Comparison of ENCODE assay signal across 8 mouse cellular contexts in the genomic region with DNA sequence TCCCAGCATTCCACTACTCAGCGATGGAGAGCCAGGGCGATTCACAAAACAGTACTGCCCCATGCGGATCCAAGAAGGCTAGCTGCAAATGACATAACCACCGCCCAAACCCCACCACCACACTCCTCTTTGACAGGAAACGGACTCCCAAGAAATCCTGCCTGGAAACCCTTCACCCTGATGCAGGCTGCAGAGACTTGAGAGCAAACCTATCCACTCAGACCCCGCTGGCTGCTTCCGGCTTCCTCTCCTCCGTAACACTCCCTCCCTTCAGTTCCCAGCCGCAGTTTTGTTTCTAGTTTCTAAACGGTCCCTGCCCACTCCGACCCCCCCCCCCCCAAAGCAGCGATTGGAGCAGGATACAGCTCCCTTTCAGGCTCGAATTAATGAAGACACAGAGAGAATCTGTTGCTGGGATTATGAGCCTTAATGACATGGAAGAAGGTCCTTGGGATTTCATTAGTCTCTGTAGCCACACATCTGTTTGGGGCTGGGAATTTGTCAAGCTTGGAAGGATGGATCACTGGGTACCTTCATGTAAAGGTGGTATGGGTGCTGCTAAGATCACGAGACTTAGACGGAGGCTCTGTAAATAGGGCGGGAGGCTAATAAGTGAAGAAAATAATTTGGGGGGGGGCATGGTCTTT.
DNase-seq lines count a peak whose midpoint lies in the region; ATAC-seq and TF ChIP-seq lines count a peak whose summit lies in the region.

No protein-coding gene starts in this region.

- WGBS in forebrain, embryonic 11.5 days, result under 1% methylated on average over 16 of the region's 16 CpGs
- WGBS in hindbrain, embryonic 12.5 days, result under 1% methylated on average over 16 of the region's 16 CpGs
- WGBS in limb, embryonic 11.5 days, result 0% methylated on average over 16 of the region's 16 CpGs
- WGBS in midbrain, embryonic 12.5 days, result under 1% methylated on average over 16 of the region's 16 CpGs

- H3K4me2 ChIP-seq in forebrain, embryonic 11.5 days (ENCODE audit: low read depth, low read length, severe bottlenecking), result peak overlapping the region; percentile 73
- peak overlapping the region; percentile 59 for H3K4me2 ChIP-seq in hindbrain, embryonic 12.5 days (replicated peaks)
- H3K4me2 ChIP-seq in limb, embryonic 11.5 days (ENCODE audit: low read depth, severe bottlenecking), result peak overlapping the region; percentile 91
- H3K4me2 ChIP-seq in midbrain, embryonic 12.5 days (replicated peaks), result peak overlapping the region; percentile 69

- no peak overlapping the region for H3K9ac ChIP-seq in ES-Bruce4 (ENCODE audit: low read depth, poor library complexity, severe bottlenecking)
- H3K9ac ChIP-seq in forebrain, embryonic 11.5 days (ENCODE audit: low read length), result peak overlapping the region; percentile 48
- peak overlapping the region; percentile 57 for H3K9ac ChIP-seq in hindbrain, embryonic 12.5 days
- H3K9ac ChIP-seq in limb, embryonic 11.5 days (ENCODE audit: low read length), result peak overlapping the region; percentile 27
- H3K9ac ChIP-seq in midbrain, embryonic 12.5 days (replicated peaks), result peak overlapping the region; percentile 53

- no peak overlapping the region for H3K27ac ChIP-seq in ES-Bruce4 (ENCODE audit: insufficient read depth, low read length)
- no peak overlapping the region for H3K27ac ChIP-seq in forebrain, embryonic 11.5 days (ENCODE audit: low read depth, low read length)
- H3K27ac ChIP-seq in hindbrain, embryonic 12.5 days, result peak overlapping the region; percentile 62; the same call in 1 of the 2 replicates
- no peak overlapping the region for H3K27ac ChIP-seq in limb, embryonic 11.5 days (replicated peaks; ENCODE audit: low read depth, low read length)
- peak overlapping the region; percentile 61 for H3K27ac ChIP-seq in midbrain, embryonic 12.5 days (replicated peaks)

- no peaks in the 10 kb centered on the region for H3K4me1 ChIP-seq in ES-Bruce4 (ENCODE audit: control insufficient read depth, insufficient read depth, low read length)
- H3K4me1 ChIP-seq in forebrain, embryonic 11.5 days (replicated peaks; ENCODE audit: control insufficient read depth, insufficient read depth, low read length), result peaks cover 11% of the 10 kb centered on the region
- peaks cover 41% of the 10 kb centered on the region for H3K4me1 ChIP-seq in hindbrain, embryonic 12.5 days
- peaks cover 10% of the 10 kb centered on the region; the same call in 1 of the 2 replicates for H3K4me1 ChIP-seq in limb, embryonic 11.5 days (ENCODE audit: control insufficient read depth, insufficient read depth, low read length)
- H3K4me1 ChIP-seq in midbrain, embryonic 12.5 days, result peaks cover 42% of the 10 kb centered on the region

- no peak for TF ChIP-seq POLR2A in ES-Bruce4 (IDR thresholded peaks at IDR 0.05; ENCODE audit: insufficient read depth, low read length)

- peak overlapping the region; percentile 51 for H3K4me3 ChIP-seq in ES-Bruce4 (ENCODE audit: low read depth, low read length)
- H3K4me3 ChIP-seq in forebrain, embryonic 11.5 days (ENCODE audit: low read depth, low read length), result peak overlapping the region; percentile 47
- peak overlapping the region; percentile 37 for H3K4me3 ChIP-seq in hindbrain, embryonic 12.5 days
- H3K4me3 ChIP-seq in limb, embryonic 11.5 days (ENCODE audit: low read depth, low read length), result peak overlapping the region; percentile 22
- peak overlapping the region; percentile 47 for H3K4me3 ChIP-seq in midbrain, embryonic 12.5 days

- DNase-seq in cerebellum, adult 9-11 months, result peak; percentile 11
- no peak for DNase-seq in cerebellum, adult 11 months
- peak; percentile 79 for DNase-seq in forebrain, embryonic 11.5 days (ENCODE audit: low spot score)
- DNase-seq in limb, embryonic 11.5 days (ENCODE audit: low spot score), result peak; percentile 72
- peak; percentile 53 for DNase-seq in thymus, postnatal 0 days (ENCODE audit: low spot score)

- no peak for TF ChIP-seq EP300 in ES-Bruce4 (IDR thresholded peaks at IDR 0.05; ENCODE audit: insufficient read depth, low read depth, low read length)

- ATAC-seq in forebrain, embryonic 11.5 days (replicated peaks; ENCODE audit: low FRiP score), result peak; percentile 77
- peak; percentile 65 for ATAC-seq in hindbrain, embryonic 12.5 days (ENCODE audit: low FRiP score)
- ATAC-seq in limb, embryonic 11.5 days (ENCODE audit: insufficient number of reproducible peaks, low FRiP score, low TSS enrichment, low read depth), result peak; percentile 61; the same call in 1 of the 2 replicates
- peak; percentile 76 for ATAC-seq in midbrain, embryonic 12.5 days (ENCODE audit: low FRiP score, low read depth)

- H3K9me3 ChIP-seq in ES-Bruce4 (replicated peaks; ENCODE audit: control insufficient read depth, insufficient read depth, low read length, poor library complexity, severe bottlenecking), result no peaks in the 10 kb centered on the region
- no peaks in the 10 kb centered on the region for H3K9me3 ChIP-seq in forebrain, embryonic 11.5 days (ENCODE audit: control insufficient read depth, low read length)
- no peaks in the 10 kb centered on the region for H3K9me3 ChIP-seq in hindbrain, embryonic 12.5 days (replicated peaks)
- H3K9me3 ChIP-seq in limb, embryonic 11.5 days (ENCODE audit: control insufficient read depth, low read length), result no peaks in the 10 kb centered on the region
- H3K9me3 ChIP-seq in midbrain, embryonic 12.5 days, result no peaks in the 10 kb centered on the region

- H3K27me3 ChIP-seq in ES-Bruce4 (ENCODE audit: control insufficient read depth, insufficient read depth, low read length, poor library complexity, severe bottlenecking), result no peaks in the 10 kb centered on the region
- peaks cover 8% of the 10 kb centered on the region; the same call in 1 of the 2 replicates for H3K27me3 ChIP-seq in forebrain, embryonic 11.5 days (ENCODE audit: control insufficient read depth, insufficient read depth, low read length)
- peaks cover 11% of the 10 kb centered on the region; the same call in 1 of the 2 replicates for H3K27me3 ChIP-seq in hindbrain, embryonic 12.5 days
- no peaks in the 10 kb centered on the region for H3K27me3 ChIP-seq in limb, embryonic 11.5 days (ENCODE audit: control insufficient read depth, insufficient read depth, low read length)
- H3K27me3 ChIP-seq in midbrain, embryonic 12.5 days, result peaks cover 21% of the 10 kb centered on the region

- H3K36me3 ChIP-seq in ES-Bruce4 (ENCODE audit: control insufficient read depth, insufficient read depth, low read length, poor library complexity, severe bottlenecking), result no peaks in the 10 kb centered on the region
- no peaks in the 10 kb centered on the region for H3K36me3 ChIP-seq in forebrain, embryonic 11.5 days (ENCODE audit: control insufficient read depth, insufficient read depth, low read length)
- H3K36me3 ChIP-seq in hindbrain, embryonic 12.5 days, result no peaks in the 10 kb centered on the region
- no peaks in the 10 kb centered on the region for H3K36me3 ChIP-seq in limb, embryonic 11.5 days (ENCODE audit: control insufficient read depth, insufficient read depth, low read length)
- no peaks in the 10 kb centered on the region for H3K36me3 ChIP-seq in midbrain, embryonic 12.5 days

- TF ChIP-seq CTCF in ES-Bruce4 (IDR thresholded peaks at IDR 0.05; ENCODE audit: low read depth, low read length), result no peak

Comparison
In these comparisons a context has a peak if more than half of its experiments do, and no peak if none do; other contexts are left out.
1. H3K27ac ChIP-seq: peak in hindbrain, embryonic 12.5 days (single experiment) and midbrain, embryonic 12.5 days (single experiment); none in ES-Bruce4 (single experiment), forebrain, embryonic 11.5 days (single experiment) and limb, embryonic 11.5 days (single experiment).
2. Peak in every context shown above with its lines, with median percentiles within 50 percentile points of each other: H3K4me3 ChIP-seq, ATAC-seq and H3K4me2 ChIP-seq.